Mouse (Mus musculus) lung, postnatal 0 days (tissue): ENCODE results near the gene Ifitm2.

Source experiments
- CTCF ChIP-seq: IDR thresholded peaks from 2 replicates; pipeline ENCODE4 v1.5.1; 2016; ENCODE audit warnings: antibody characterized with exemption, mild to moderate bottlenecking
- EP300 ChIP-seq: IDR thresholded peaks from 2 replicates; pipeline ENCODE4 v1.6.1; 2016; ENCODE audit warnings: antibody characterized with exemption, mild to moderate bottlenecking, control low read depth

- TF ChIP-seq CTCF (peak; percentile 58), EP300 (no peak)
Observed at GRCm38 (mm10) chr7:140938436-140938835, 17.4 kb downstream of the Ifitm2 start.
